8 mouse cellular contexts compared by ENCODE assay signal in the genomic region with DNA sequence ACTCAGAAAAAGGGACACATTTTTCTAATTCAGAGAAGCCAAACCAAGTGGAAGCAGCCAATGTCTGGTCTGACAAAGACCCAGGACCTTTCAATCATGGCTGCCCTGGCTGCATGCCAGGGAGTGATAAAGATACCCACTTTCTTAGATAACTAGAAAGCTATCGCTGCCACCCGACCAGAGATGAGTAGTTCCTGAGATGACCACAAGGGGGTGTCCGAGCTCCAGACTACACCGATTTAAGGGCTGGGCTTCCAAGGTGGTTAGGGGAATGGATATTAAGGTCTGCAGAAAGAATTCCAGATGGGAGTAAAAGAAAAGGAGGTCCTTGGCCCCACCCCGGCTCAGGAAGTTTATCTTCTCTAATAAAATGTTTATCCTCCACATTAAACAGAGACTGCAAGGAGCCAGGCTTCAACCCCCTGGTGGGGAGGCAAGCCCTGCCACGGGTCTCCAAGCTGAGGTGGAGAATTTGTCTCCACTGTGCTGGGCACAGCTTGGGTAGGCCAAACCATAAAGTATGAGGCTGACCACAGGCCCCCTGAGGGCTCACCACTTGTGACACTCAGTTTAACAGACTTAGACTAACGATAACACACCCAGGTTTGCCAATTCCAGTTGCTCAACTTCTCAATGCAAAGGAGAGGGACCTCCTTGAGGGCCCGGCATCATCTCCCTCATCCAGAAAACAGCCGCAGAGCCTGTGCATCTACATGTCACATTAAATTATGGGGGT. TPM values are rescaled to one million over a fixed set of nuclear protein-coding genes. Genes with fewer than 3 reads are reported as not detected.
A peak's percentile ranks its signal among the peaks of the same experiment; 100 is the strongest.
DNase-seq lines count a peak whose midpoint lies in the region; ATAC-seq and TF ChIP-seq lines count a peak whose summit lies in the region.

No protein-coding gene starts in this region.

- 33% methylated on average over 9 of the region's 9 CpGs for WGBS in embryonic facial prominence, embryonic 11.5 days
- 31% methylated on average over 9 of the region's 9 CpGs for WGBS in heart, embryonic 11.5 days (ENCODE audit: insufficient replicate concordance)
- WGBS in kidney, postnatal 0 days = 16% methylated on average over 9 of the region's 9 CpGs
- 30% methylated on average over 9 of the region's 9 CpGs for WGBS in liver, embryonic 16.5 days (ENCODE audit: insufficient replicate concordance)
- 28% methylated on average over 9 of the region's 9 CpGs for whole genome bisulfite sequencing in neural tube, embryonic 14.5 days

- H3K4me3 ChIP-seq in embryonic facial prominence, embryonic 11.5 days (ENCODE audit: low read depth, low read length) = peak overlapping the region; percentile 9
- H3K4me3 ChIP-seq in heart, embryonic 11.5 days (ENCODE audit: low read depth, low read length) = peak overlapping the region; percentile 22; the same call in 1 of the 2 replicates
- no peak overlapping the region for H3K4me3 ChIP-seq in kidney, postnatal 0 days (replicated peaks; ENCODE audit: low read depth, low read length)
- peak overlapping the region; percentile 19 for H3K4me3 ChIP-seq in liver, embryonic 16.5 days (ENCODE audit: low read depth, low read length)
- H3K4me3 ChIP-seq in neural tube, embryonic 14.5 days (ENCODE audit: low read depth, low read length) = no peak overlapping the region

- ATAC-seq in embryonic facial prominence, embryonic 11.5 days (replicated peaks; ENCODE audit: insufficient number of reproducible peaks, low FRiP score, low TSS enrichment, low read depth) = no peak
- no peak for ATAC-seq in heart, embryonic 11.5 days (replicated peaks; ENCODE audit: insufficient number of reproducible peaks, low FRiP score, low TSS enrichment)
- ATAC-seq in kidney, postnatal 0 days (replicated peaks; ENCODE audit: low FRiP score, low read depth) = no peak
- ATAC-seq in liver, embryonic 16.5 days (ENCODE audit: low read depth) = no peak
- ATAC-seq in neural tube, embryonic 14.5 days (ENCODE audit: low read depth) = no peak

- TF ChIP-seq CTCF in kidney, postnatal 0 days (IDR thresholded peaks at IDR 0.05; ENCODE audit: low read depth) = peak; percentile 87

- H3K27me3 ChIP-seq in embryonic facial prominence, embryonic 11.5 days (ENCODE audit: control insufficient read depth, insufficient read depth, low read length) = no peaks in the 10 kb centered on the region
- no peaks in the 10 kb centered on the region for H3K27me3 ChIP-seq in heart, embryonic 11.5 days (ENCODE audit: control insufficient read depth, insufficient read depth, low read length)
- H3K27me3 ChIP-seq in kidney, postnatal 0 days (ENCODE audit: insufficient read depth, low read length) = no peaks in the 10 kb centered on the region
- no peaks in the 10 kb centered on the region for H3K27me3 ChIP-seq in liver, embryonic 16.5 days (ENCODE audit: control insufficient read depth, insufficient read depth, low read depth, low read length)
- H3K27me3 ChIP-seq in neural tube, embryonic 14.5 days (ENCODE audit: control insufficient read depth, insufficient read depth, low read length) = no peaks in the 10 kb centered on the region

- DNase-seq in CD4-positive helper T cell, adult 2 months (ENCODE audit: low read depth, low spot score) = peak; percentile 76
- DNase-seq in adrenal gland, postnatal 10 days = peak; percentile 87
- peak; percentile 84 for DNase-seq in embryonic facial prominence, embryonic 11.5 days (ENCODE audit: low spot score)
- DNase-seq in kidney, postnatal 0 days (ENCODE audit: low spot score) = peak; percentile 84
- peak; percentile 68 to 75 for DNase-seq in thymus, postnatal 36 days

- H3K9ac ChIP-seq in embryonic facial prominence, embryonic 11.5 days (replicated peaks; ENCODE audit: low read length) = no peak overlapping the region; the same call in 1 of the 2 replicates
- H3K9ac ChIP-seq in heart, embryonic 11.5 days (ENCODE audit: low read depth, low read length) = peak overlapping the region; percentile 54
- 0 out of 2 replicates have a peak overlapping the region, but pooled peaks have one; percentile 13 for H3K9ac ChIP-seq in kidney, postnatal 0 days (ENCODE audit: low read depth, low read length)
- peak overlapping the region; percentile 18; the same call in 1 of the 2 replicates for H3K9ac ChIP-seq in liver, embryonic 16.5 days (ENCODE audit: low read depth, low read length)
- no peak overlapping the region for H3K9ac ChIP-seq in neural tube, embryonic 14.5 days (replicated peaks; ENCODE audit: low read depth, low read length)

- no peaks in the 10 kb centered on the region for H3K9me3 ChIP-seq in embryonic facial prominence, embryonic 11.5 days (replicated peaks; ENCODE audit: control insufficient read depth, low read length)
- no peaks in the 10 kb centered on the region for H3K9me3 ChIP-seq in heart, embryonic 11.5 days (replicated peaks; ENCODE audit: control insufficient read depth, low read length)
- H3K9me3 ChIP-seq in kidney, postnatal 0 days (replicated peaks; ENCODE audit: low read length) = no peaks in the 10 kb centered on the region
- H3K9me3 ChIP-seq in liver, embryonic 16.5 days (replicated peaks; ENCODE audit: control insufficient read depth, low read length) = no peaks in the 10 kb centered on the region
- no peaks in the 10 kb centered on the region for H3K9me3 ChIP-seq in neural tube, embryonic 14.5 days (ENCODE audit: control insufficient read depth, low read length)

- peaks cover 19% of the 10 kb centered on the region for H3K4me1 ChIP-seq in embryonic facial prominence, embryonic 11.5 days (ENCODE audit: control insufficient read depth, insufficient read depth, low read length)
- H3K4me1 ChIP-seq in heart, embryonic 11.5 days (ENCODE audit: control insufficient read depth, insufficient read depth, low read length) = peaks cover 42% of the 10 kb centered on the region
- peaks cover 45% of the 10 kb centered on the region for H3K4me1 ChIP-seq in kidney, postnatal 0 days (replicated peaks; ENCODE audit: insufficient read depth, low read length)
- peaks cover 37% of the 10 kb centered on the region for H3K4me1 ChIP-seq in liver, embryonic 16.5 days (ENCODE audit: control insufficient read depth, low read depth, low read length)
- peaks cover 36% of the 10 kb centered on the region for H3K4me1 ChIP-seq in neural tube, embryonic 14.5 days (ENCODE audit: control insufficient read depth, insufficient read depth, low read length)

- no peaks in the 10 kb centered on the region; the same call in 1 of the 2 replicates for H3K36me3 ChIP-seq in embryonic facial prominence, embryonic 11.5 days (replicated peaks; ENCODE audit: control insufficient read depth, insufficient read depth, low read depth, low read length)
- 0 out of 2 replicates have a peak, but pooled peaks cover 4% of the 10 kb centered on the region for H3K36me3 ChIP-seq in heart, embryonic 11.5 days (ENCODE audit: control insufficient read depth, insufficient read depth, low read length)
- H3K36me3 ChIP-seq in kidney, postnatal 0 days (ENCODE audit: insufficient read depth, low read length) = no peaks in the 10 kb centered on the region
- peaks cover 13% of the 10 kb centered on the region for H3K36me3 ChIP-seq in liver, embryonic 16.5 days (ENCODE audit: control insufficient read depth, insufficient read depth)
- no peaks in the 10 kb centered on the region; the same call in 1 of the 2 replicates for H3K36me3 ChIP-seq in neural tube, embryonic 14.5 days (ENCODE audit: control insufficient read depth, insufficient read depth, low read length)

- H3K27ac ChIP-seq in embryonic facial prominence, embryonic 11.5 days (replicated peaks; ENCODE audit: low read depth, low read length) = no peak overlapping the region
- no peak overlapping the region for H3K27ac ChIP-seq in heart, embryonic 11.5 days (ENCODE audit: low read depth, low read length)
- peak overlapping the region; percentile 13; the same call in 1 of the 2 replicates for H3K27ac ChIP-seq in kidney, postnatal 0 days
- no peak overlapping the region for H3K27ac ChIP-seq in liver, embryonic 16.5 days (ENCODE audit: low read length)
- no peak overlapping the region for H3K27ac ChIP-seq in neural tube, embryonic 14.5 days (ENCODE audit: low read depth, low read length)

- peak overlapping the region; percentile 25; the same call in 1 of the 2 replicates for H3K4me2 ChIP-seq in embryonic facial prominence, embryonic 11.5 days (ENCODE audit: low read depth, low read length)
- peak overlapping the region; percentile 56 for H3K4me2 ChIP-seq in heart, embryonic 11.5 days
- peak overlapping the region; percentile 41 for H3K4me2 ChIP-seq in kidney, postnatal 0 days (ENCODE audit: low read length)
- peak overlapping the region; percentile 43 for H3K4me2 ChIP-seq in liver, embryonic 16.5 days (ENCODE audit: low read depth, low read length)
- H3K4me2 ChIP-seq in neural tube, embryonic 14.5 days (ENCODE audit: low read depth, low read length) = peak overlapping the region; percentile 14; the same call in 1 of the 2 replicates

RNA-seq across cellular contexts. Expression of a gene that starts 2.5 kb away (rescaled TPM):
- total RNA-seq in adrenal gland, postnatal 10 days (2021) = 10 to 100 TPM; 16.7 to 21.9 TPM
- polyA plus RNA-seq in embryonic facial prominence, embryonic 11.5 days (2014; fragmentation: Nextera tagmentation; extraction: Ambion mirVana) = 0.53 and 0.56 TPM in 2 replicates
- polyA plus RNA-seq in heart, embryonic 11.5 days (2014; fragmentation: Nextera tagmentation; extraction: Ambion mirVana) = 0.43 and 1.2 TPM in 2 replicates
- polyA plus RNA-seq in kidney, postnatal 0 days (2015; fragmentation: Nextera tagmentation; extraction: Ambion mirVana) = 9.7 and 12.3 TPM in 2 replicates
- 0.29 and 0.52 TPM in 2 replicates for polyA plus RNA-seq in liver, embryonic 16.5 days (2015; fragmentation: Nextera tagmentation; extraction: Ambion mirVana)
- polyA plus RNA-seq in neural tube, embryonic 14.5 days (2014; fragmentation: Nextera tagmentation; extraction: Ambion mirVana) = 6.7 and 8.0 TPM in 2 replicates

RNA-seq across cellular contexts. Expression of a gene that starts 3.8 kb away (rescaled TPM):
- total RNA-seq in adrenal gland, postnatal 10 days (2021) = under 1 TPM in 1 of 2 experiments, not detected in 1; 0.51 TPM
- 0.08 TPM in 1 of 2 replicates, not detected in the other for polyA plus RNA-seq in embryonic facial prominence, embryonic 11.5 days (2014; fragmentation: Nextera tagmentation; extraction: Ambion mirVana)
- polyA plus RNA-seq in heart, embryonic 11.5 days (2014; fragmentation: Nextera tagmentation; extraction: Ambion mirVana) = 0.28 TPM in 1 of 2 replicates, not detected in the other
- not detected in 2 replicates for polyA plus RNA-seq in kidney, postnatal 0 days (2015; fragmentation: Nextera tagmentation; extraction: Ambion mirVana)
- 0.07 TPM in 1 of 2 replicates, not detected in the other for polyA plus RNA-seq in liver, embryonic 16.5 days (2015; fragmentation: Nextera tagmentation; extraction: Ambion mirVana)
- 0.08 and 0.10 TPM in 2 replicates for polyA plus RNA-seq in neural tube, embryonic 14.5 days (2014; fragmentation: Nextera tagmentation; extraction: Ambion mirVana)

RNA-seq across cellular contexts. Expression of a gene that starts 3.8 kb away (rescaled TPM):
- 10 to 100 TPM; 29.3 to 35.5 TPM for total RNA-seq in adrenal gland, postnatal 10 days (2021)
- 59.5 and 65.9 TPM in 2 replicates for polyA plus RNA-seq in embryonic facial prominence, embryonic 11.5 days (2014; fragmentation: Nextera tagmentation; extraction: Ambion mirVana)
- 35.2 and 38.2 TPM in 2 replicates for polyA plus RNA-seq in heart, embryonic 11.5 days (2014; fragmentation: Nextera tagmentation; extraction: Ambion mirVana)
- 46.6 and 49.7 TPM in 2 replicates for polyA plus RNA-seq in kidney, postnatal 0 days (2015; fragmentation: Nextera tagmentation; extraction: Ambion mirVana)
- 27.1 and 32.3 TPM in 2 replicates for polyA plus RNA-seq in liver, embryonic 16.5 days (2015; fragmentation: Nextera tagmentation; extraction: Ambion mirVana)
- 28.9 and 32.6 TPM in 2 replicates for polyA plus RNA-seq in neural tube, embryonic 14.5 days (2014; fragmentation: Nextera tagmentation; extraction: Ambion mirVana)

RNA-seq across cellular contexts. Expression of a gene that starts 8.0 kb away (rescaled TPM):
- under 1 TPM in 1 of 2 experiments, not detected in 1; 0.30 TPM for total RNA-seq in adrenal gland, postnatal 10 days (2021)
- polyA plus RNA-seq in embryonic facial prominence, embryonic 11.5 days (2014; fragmentation: Nextera tagmentation; extraction: Ambion mirVana) = 0.17 and 0.32 TPM in 2 replicates
- 0.16 TPM in 1 of 2 replicates, not detected in the other for polyA plus RNA-seq in heart, embryonic 11.5 days (2014; fragmentation: Nextera tagmentation; extraction: Ambion mirVana)
- 0.11 and 0.16 TPM in 2 replicates for polyA plus RNA-seq in kidney, postnatal 0 days (2015; fragmentation: Nextera tagmentation; extraction: Ambion mirVana)
- 0.04 TPM in 1 of 2 replicates, not detected in the other for polyA plus RNA-seq in liver, embryonic 16.5 days (2015; fragmentation: Nextera tagmentation; extraction: Ambion mirVana)
- not detected in 2 replicates for polyA plus RNA-seq in neural tube, embryonic 14.5 days (2014; fragmentation: Nextera tagmentation; extraction: Ambion mirVana)

RNA-seq across cellular contexts. Expression of a gene that starts 24.7 kb away (rescaled TPM):
- total RNA-seq in adrenal gland, postnatal 10 days (2021) = 100 to 1,000 TPM in 1 of 2 experiments, 10 to 100 TPM in 1; 85.0 to 114 TPM
- 18.3 and 20.1 TPM in 2 replicates for polyA plus RNA-seq in embryonic facial prominence, embryonic 11.5 days (2014; fragmentation: Nextera tagmentation; extraction: Ambion mirVana)
- polyA plus RNA-seq in heart, embryonic 11.5 days (2014; fragmentation: Nextera tagmentation; extraction: Ambion mirVana) = 86.2 and 105 TPM in 2 replicates
- polyA plus RNA-seq in kidney, postnatal 0 days (2015; fragmentation: Nextera tagmentation; extraction: Ambion mirVana) = 46.3 and 46.6 TPM in 2 replicates
- polyA plus RNA-seq in liver, embryonic 16.5 days (2015; fragmentation: Nextera tagmentation; extraction: Ambion mirVana) = 4.5 and 5.6 TPM in 2 replicates
- 9.0 and 23.0 TPM in 2 replicates for polyA plus RNA-seq in neural tube, embryonic 14.5 days (2014; fragmentation: Nextera tagmentation; extraction: Ambion mirVana)

Comparison
In these comparisons a context has a peak if more than half of its experiments do, and no peak if none do; other contexts are left out.
1. H3K4me3 ChIP-seq: peak in embryonic facial prominence, embryonic 11.5 days (single experiment), heart, embryonic 11.5 days (single experiment) and liver, embryonic 16.5 days (single experiment); none in kidney, postnatal 0 days (single experiment) and neural tube, embryonic 14.5 days (single experiment).
2. H3K9ac ChIP-seq: peak in heart, embryonic 11.5 days (single experiment), kidney, postnatal 0 days (single experiment) and liver, embryonic 16.5 days (single experiment); none in embryonic facial prominence, embryonic 11.5 days (single experiment) and neural tube, embryonic 14.5 days (single experiment).
3. Peak in every context shown above with its lines, with median percentiles within 50 percentile points of each other: DNase-seq and H3K4me2 ChIP-seq.